Mouse (Mus musculus) ES-CJ7 (cell line): ENCODE measurements around the gene Eif4g3.
A peak's percentile ranks its signal among the peaks of the same experiment; 100 is the strongest.
"Not testable (repeated sequence)": the region's sequence is repeated elsewhere in the genome, so short reads cannot be mapped to it uniquely, and the experiment has no call there.

Experiments
- DNase-seq: peaks from one replicate; pipeline ENCODE4 v3.0.0; 2011; ENCODE audit warnings: low read depth, low spot score

Gene Eif4g3

GRCm38 (mm10) chr4:137992890-137993289 is at the start of gene Eif4g3:
TSS of gene Eif4g3 (plus strand) at chr4:137993022.
- no peak for DNase-seq

GRCm38 (mm10) chr4:137943540-137943939 is 49.3 kb upstream of the Eif4g3 start:
- DNase-seq: no peak

- peak; percentile 49 for DNase-seq
Observed at GRCm38 (mm10) chr4:137945376-137945775, 47.4 kb upstream of the Eif4g3 start.

GRCm38 (mm10) chr4:137946419-137946818 is 46.4 kb upstream of the Eif4g3 start:
- no peak for DNase-seq

DNA sequence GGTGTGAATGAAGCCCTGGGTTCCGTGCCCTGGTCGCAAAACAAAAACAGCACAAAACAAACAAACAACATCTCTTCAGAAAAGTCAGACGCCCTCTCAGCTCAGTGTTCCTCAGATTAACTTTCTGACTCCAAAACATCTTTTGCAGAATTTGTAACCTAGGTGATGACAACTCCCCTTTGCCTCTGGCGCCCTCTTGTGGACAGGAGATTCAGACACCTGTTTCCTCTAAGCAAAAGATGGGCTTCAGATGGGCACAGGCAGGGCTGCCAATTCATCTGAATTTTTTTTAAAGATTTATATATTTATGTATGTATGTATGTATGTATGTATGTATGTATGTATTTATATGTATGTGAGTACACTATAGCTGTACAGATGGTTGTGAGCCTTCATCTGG is 40.0 kb upstream of the Eif4g3 start:
- peak; percentile 70 for DNase-seq

GRCm38 (mm10) chr4:137954184-137954583 is 38.6 kb upstream of the Eif4g3 start:
- DNase-seq: no peak

- peak; percentile 40 for DNase-seq
Observed at GRCm38 (mm10) chr4:137954926-137955396, 37.9 kb upstream of the Eif4g3 start.

- no peak for DNase-seq
Observed at GRCm38 (mm10) chr4:137956260-137956659, 36.6 kb upstream of the Eif4g3 start.

GRCm38 (mm10) chr4:137959889-137960665 is 32.7 kb upstream of the Eif4g3 start:
- DNase-seq: peak; percentile 63

DNA sequence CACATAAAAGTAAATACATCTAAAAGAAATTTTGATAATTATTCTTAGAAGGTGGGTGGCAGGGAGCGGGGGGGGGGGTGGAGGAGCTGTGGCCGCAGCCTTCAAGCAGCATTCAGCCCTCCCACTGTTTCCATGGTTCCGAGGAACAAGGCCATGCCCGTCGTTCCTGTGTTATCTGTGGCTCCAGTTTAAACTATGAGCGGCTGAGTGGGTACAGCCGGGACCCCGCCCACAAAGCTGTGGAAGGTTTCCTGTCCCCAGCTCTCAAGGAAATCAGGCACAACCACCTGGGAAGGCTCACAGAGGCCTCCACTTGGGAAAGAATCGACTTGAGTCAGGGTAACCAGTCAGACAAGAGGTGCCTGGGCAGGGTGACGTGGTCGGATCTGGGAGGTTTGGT is 32.1 kb upstream of the Eif4g3 start:
- DNase-seq: no peak

DNA sequence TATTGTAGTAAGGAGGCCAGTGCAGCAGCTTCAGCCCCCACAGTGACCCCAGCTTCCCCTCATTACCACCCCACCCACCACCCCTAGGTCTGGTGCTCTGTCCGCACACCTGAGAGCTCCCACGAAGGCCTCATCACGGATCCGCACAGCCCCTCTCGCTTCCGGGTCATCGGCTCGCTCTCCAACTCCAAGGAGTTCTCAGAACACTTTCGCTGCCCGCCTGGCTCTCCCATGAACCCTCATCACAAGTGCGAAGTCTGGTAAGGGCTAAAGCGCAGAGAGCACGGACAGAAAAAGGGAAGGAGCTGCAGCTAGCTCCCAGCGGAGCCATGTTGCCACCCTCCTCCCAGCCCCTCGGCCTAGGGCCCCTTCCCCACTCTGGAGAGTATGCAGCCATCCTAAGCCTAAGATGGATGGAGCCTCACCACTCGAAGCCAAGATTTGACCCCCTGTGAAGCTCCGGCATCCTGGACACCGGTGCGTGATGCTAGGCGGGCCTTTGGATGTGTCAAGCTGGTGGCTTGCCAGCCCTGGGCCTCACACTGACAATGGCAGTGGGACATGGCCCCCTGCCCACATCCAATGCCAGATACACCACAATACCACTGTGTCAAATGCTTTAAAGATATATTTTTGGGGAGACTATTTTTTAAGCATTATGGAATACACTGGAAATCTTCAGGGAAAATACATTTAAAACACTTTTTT is 30.0 kb upstream of the Eif4g3 start:
- DNase-seq: no peak

DNA sequence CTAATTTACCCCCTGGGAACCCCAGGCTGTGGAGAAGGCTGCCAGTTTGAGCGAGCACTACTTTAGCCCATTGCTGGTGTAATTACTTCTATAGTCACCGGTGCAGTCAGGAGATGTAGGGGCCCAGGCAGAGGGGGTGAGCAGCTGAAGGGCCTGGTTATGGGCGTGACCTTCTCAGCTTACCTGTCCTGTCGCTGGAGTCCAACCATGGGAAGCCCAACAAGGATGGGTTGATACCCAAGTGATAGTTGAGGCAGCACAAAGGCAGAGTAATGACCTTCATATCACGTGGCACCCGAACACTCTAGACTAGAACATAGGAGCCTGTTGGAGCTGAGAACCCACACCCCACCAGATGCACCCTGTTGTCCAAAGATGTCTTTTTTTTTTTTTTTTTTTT is 29.4 kb upstream of the Eif4g3 start:
- DNase-seq: no peak

DNA sequence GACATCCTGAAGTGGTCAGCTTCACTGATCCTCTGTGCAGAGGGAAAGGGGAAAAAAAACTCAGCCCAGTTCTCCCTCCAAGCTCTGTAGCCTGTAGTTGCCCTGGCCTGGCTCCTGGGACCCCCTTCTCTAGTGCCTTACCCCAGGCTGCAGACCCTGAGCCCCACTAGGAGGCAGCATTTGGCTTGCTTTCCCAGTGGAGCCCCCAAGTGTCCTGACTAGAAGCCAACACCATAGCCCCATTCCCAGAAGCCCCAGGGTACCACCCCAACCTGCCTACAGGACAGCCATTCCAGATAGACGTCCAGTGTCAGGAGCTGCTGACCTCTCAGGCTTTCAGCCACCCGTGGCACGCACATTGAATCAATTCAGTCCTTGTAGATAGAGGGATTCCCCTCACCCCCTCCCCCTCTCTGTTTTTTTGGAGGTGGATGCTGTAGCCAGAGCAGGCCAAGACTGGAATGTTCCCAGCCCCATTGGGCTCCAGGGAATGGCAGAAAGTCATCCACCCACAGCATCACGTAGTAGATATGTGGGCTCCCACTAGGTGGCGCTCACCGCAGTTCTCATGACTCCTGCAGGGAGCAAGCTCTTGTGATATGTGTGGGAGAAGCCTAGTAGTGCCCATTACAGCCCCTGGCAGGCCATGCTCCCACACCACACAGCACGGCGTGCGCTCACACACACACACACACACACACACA is 28.8 kb upstream of the Eif4g3 start:
- DNase-seq: peak; percentile 91

DNA sequence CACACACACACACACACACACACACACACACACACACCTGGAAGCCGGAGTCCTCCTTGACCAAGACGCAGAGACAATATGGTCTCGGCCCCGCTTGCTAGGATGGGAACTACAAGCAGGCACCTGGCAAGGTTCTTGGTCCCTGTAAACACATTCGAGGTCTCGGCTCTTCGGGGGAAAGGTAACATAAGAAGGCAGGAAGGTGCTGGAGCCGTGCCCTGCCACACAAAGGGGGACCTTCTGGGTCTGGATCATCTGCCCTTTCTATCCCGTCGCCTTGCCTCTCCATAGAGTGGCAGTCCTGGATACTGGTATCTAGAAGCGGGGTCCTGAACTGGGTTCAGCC is 28.3 kb upstream of the Eif4g3 start:
- DNase-seq: no peak

DNA sequence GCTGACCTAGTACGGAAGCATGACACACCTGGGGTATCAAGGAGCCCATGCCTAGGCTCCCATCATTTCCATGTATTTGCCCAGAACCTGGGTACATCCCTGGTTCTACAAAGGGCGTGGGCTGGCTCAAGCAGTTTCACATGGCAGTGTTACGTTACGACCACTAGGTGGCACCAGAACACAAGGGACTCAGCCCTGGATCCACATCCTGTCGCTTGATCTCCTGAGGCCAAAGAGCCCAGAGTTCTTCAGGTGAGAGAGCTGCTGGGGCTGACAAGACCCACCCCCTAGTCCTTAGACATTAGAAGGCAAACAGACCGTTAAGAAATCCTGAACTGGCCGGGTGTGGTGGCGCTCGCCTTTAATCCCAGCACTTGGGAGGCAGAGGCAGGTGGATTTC is 24.6 kb upstream of the Eif4g3 start:
- peak; percentile 94 for DNase-seq

DNA sequence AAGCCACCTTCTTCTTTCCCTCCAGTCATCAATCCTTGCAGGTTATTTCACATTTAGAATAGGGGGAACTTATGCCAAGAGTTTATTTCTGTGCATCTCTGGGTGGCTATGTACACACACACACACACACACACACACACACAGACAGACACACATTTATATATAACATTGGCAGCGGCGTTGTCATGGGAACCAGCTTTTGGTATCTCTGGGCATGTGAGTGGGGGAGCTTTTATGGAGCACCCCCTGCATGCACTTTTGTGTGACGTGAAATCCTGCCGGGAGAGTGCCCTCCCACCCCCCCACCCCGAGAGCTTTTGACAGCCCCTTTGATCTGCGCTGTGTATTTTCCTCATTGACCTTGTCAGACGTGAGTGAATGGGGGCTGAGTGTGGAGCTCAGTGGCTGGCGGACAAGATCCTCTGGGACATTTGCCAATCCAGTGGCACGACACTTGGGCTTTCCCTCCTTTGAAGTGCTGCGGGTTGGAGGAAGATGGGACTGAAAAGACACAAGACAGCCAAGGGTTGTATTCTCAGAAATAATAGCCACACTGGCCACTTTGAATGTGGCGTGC is 22.1 kb upstream of the Eif4g3 start:
- DNase-seq: not testable (repeated sequence)

GRCm38 (mm10) chr4:137974856-137975432 is 17.9 kb upstream of the Eif4g3 start:
- DNase-seq: not testable (repeated sequence)

DNA sequence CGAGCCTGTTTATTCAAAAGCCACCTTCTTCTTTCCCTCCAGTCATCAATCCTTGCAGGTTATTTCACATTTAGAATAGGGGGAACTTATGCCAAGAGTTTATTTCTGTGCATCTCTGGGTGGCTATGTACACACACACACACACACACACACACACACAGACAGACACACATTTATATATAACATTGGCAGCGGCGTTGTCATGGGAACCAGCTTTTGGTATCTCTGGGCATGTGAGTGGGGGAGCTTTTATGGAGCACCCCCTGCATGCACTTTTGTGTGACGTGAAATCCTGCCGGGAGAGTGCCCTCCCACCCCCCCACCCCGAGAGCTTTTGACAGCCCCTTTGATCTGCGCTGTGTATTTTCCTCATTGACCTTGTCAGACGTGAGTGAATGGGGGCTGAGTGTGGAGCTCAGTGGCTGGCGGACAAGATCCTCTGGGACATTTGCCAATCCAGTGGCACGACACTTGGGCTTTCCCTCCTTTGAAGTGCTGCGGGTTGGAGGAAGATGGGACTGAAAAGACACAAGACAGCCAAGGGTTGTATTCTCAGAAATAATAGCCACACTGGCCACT is 13.7 kb upstream of the Eif4g3 start:
- not testable (repeated sequence) for DNase-seq

GRCm38 (mm10) chr4:137982869-137983268 is 10.0 kb upstream of the Eif4g3 start:
- DNase-seq: no peak

DNA sequence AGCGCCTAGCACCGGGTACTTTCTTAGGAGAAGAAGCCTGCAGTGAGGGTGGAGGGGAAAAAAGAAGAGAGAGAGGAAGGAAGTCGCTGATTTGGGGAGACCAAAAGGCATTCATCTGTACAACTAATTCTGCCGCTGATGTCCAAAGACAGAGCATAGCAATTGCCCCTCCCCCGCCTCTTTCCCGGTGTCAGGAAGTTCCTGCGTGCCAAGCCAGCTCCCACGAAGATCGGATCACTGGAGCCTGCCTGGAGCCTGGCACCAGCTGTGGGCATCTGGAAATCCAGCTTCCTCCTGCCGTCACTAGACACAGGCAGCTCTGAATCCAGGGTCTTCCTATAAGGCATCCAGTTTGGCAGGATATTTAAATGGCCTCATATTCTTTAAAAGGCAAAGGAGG is 8.6 kb upstream of the Eif4g3 start:
- no peak for DNase-seq

GRCm38 (mm10) chr4:137984746-137985145 is 8.1 kb upstream of the Eif4g3 start:
- DNase-seq: no peak
